Mouse (Mus musculus): ENCODE data around the gene E130308A19Rik.

The E130308A19Rik gene

GRCm38 (mm10) chr4:59625998-59626910 is at the start of gene E130308A19Rik:
Gene E130308A19Rik, plus strand, starts transcription at chr4:59626211.
- DNase-seq: peak; percentile 72

- peak; percentile 26 for DNase-seq
Observed at GRCm38 (mm10) chr4:59580495-59581281, 45.3 kb upstream of the E130308A19Rik start.

- DNase-seq: peak; percentile 98
Observed at GRCm38 (mm10) chr4:59581314-59582185, 44.5 kb upstream of the E130308A19Rik start, which contains the start of gene Hsdl2. Gene Hsdl2, plus strand, starts transcription at chr4:59581563.

GRCm38 (mm10) chr4:59582186-59582585 is 43.8 kb upstream of the E130308A19Rik start:
- no peak for DNase-seq

- no peak for DNase-seq
Observed at GRCm38 (mm10) chr4:59585097-59585496, 40.9 kb upstream of the E130308A19Rik start.

- DNase-seq: no peak
Observed at GRCm38 (mm10) chr4:59587215-59587871, 38.7 kb upstream of the E130308A19Rik start.

- no peak for DNase-seq
Observed at GRCm38 (mm10) chr4:59587872-59588226, 38.2 kb upstream of the E130308A19Rik start.

- DNase-seq: no peak
Observed at GRCm38 (mm10) chr4:59594614-59595013, 31.4 kb upstream of the E130308A19Rik start.

- no peak for DNase-seq
Observed at GRCm38 (mm10) chr4:59596556-59596955, 29.5 kb upstream of the E130308A19Rik start.

GRCm38 (mm10) chr4:59602704-59603103 is 23.3 kb upstream of the E130308A19Rik start:
- no peak for DNase-seq

GRCm38 (mm10) chr4:59604892-59605291 is 21.1 kb upstream of the E130308A19Rik start:
- DNase-seq: no peak

GRCm38 (mm10) chr4:59605501-59605900 is 20.5 kb upstream of the E130308A19Rik start:
- DNase-seq: no peak

GRCm38 (mm10) chr4:59610411-59610810 is 15.6 kb upstream of the E130308A19Rik start:
- no peak for DNase-seq

- no peak for DNase-seq
Observed at GRCm38 (mm10) chr4:59614986-59615385, 11.0 kb upstream of the E130308A19Rik start.

- no peak for DNase-seq
Observed at GRCm38 (mm10) chr4:59619611-59620245, 6.3 kb upstream of the E130308A19Rik start.

GRCm38 (mm10) chr4:59625676-59625997 is 374 bp upstream of the E130308A19Rik start:
- DNase-seq: no peak

- no peak for DNase-seq
Observed at GRCm38 (mm10) chr4:59628255-59628654, 2.2 kb downstream of the E130308A19Rik start.

GRCm38 (mm10) chr4:59629076-59629874 is 3.3 kb downstream of the E130308A19Rik start:
- no peak for DNase-seq

- no peak for DNase-seq
Observed at GRCm38 (mm10) chr4:59630122-59630521, 4.1 kb downstream of the E130308A19Rik start.

GRCm38 (mm10) chr4:59634532-59634931 is 8.5 kb downstream of the E130308A19Rik start:
- no peak for DNase-seq

GRCm38 (mm10) chr4:59639163-59639562 is 13.2 kb downstream of the E130308A19Rik start:
- DNase-seq: no peak

All from right cerebral cortex, adult 18-20 months (tissue).